Mouse (Mus musculus): ENCODE results near the gene Phf24. TPM values are rescaled to one million over a fixed set of nuclear protein-coding genes. Genes with fewer than 3 reads are reported as not detected.

Gene Phf24
- polyA plus RNA-seq, 1 experiment from 2014 or later, result 0.40 TPM

GRCm38 (mm10) chr4:42913391-42913790 lies 3.1 kb upstream of the Phf24 start:
- DNase-seq (no peak), ATAC-seq (ENCODE audit: low read depth) (no peak)
- H3K4me2 ChIP-seq, result no peak overlapping the region
- H3K9ac ChIP-seq, result no peak overlapping the region
- H3K27ac ChIP-seq, result no peak overlapping the region
- 29% methylated on average over 10 of the region's 10 CpGs for WGBS (ENCODE audit: insufficient replicate concordance)
- H3K4me3 ChIP-seq (replicated peaks), result no peak overlapping the region
- H3K9me3 ChIP-seq (replicated peaks), result no peaks in the 10 kb centered on the region
- H3K27me3 ChIP-seq, result peaks cover 72% of the 10 kb centered on the region
- no peaks in the 10 kb centered on the region for H3K36me3 ChIP-seq
- H3K4me1 ChIP-seq (replicated peaks), result peaks cover 9% of the 10 kb centered on the region

- DNase-seq, result no peak
- Histone ChIP-seq H3K27me3 (peaks cover 85% of the 10 kb centered on the region), H3K27ac (no peak overlapping the region), H3K4me3 (replicated peaks) (no peak overlapping the region), H3K36me3 (no peaks in the 10 kb centered on the region), H3K4me2 (no peak overlapping the region), H3K4me1 (replicated peaks) (peaks cover 9% of the 10 kb centered on the region), H3K9ac (no peak overlapping the region), H3K9me3 (replicated peaks) (no peaks in the 10 kb centered on the region)
- 67% methylated on average over 12 of the region's 12 CpGs for WGBS (ENCODE audit: insufficient replicate concordance)
- ATAC-seq (ENCODE audit: low read depth), result no peak
These were observed 1.1 kb upstream of the Phf24 start for GRCm38 (mm10) chr4:42915311-42915710.

GRCm38 (mm10) chr4:42915966-42916365 lies 494 bp upstream of the Phf24 start:
- WGBS (ENCODE audit: insufficient replicate concordance), result 75% methylated on average over 1 of the region's 1 CpGs
- ATAC-seq (ENCODE audit: low read depth) (no peak), DNase-seq (no peak)
- H3K27ac ChIP-seq, result no peak overlapping the region
- peaks cover 9% of the 10 kb centered on the region for H3K4me1 ChIP-seq (replicated peaks)
- no peaks in the 10 kb centered on the region for H3K9me3 ChIP-seq (replicated peaks)
- peaks cover 92% of the 10 kb centered on the region for H3K27me3 ChIP-seq
- H3K4me2 ChIP-seq, result no peak overlapping the region
- no peak overlapping the region for H3K4me3 ChIP-seq (replicated peaks)
- no peak overlapping the region for H3K9ac ChIP-seq
- H3K36me3 ChIP-seq, result no peaks in the 10 kb centered on the region

GRCm38 (mm10) chr4:42917402-42917774 lies 928 bp downstream of the Phf24 start:
- H3K4me1 ChIP-seq (replicated peaks), result peaks cover 9% of the 10 kb centered on the region
- H3K27me3 ChIP-seq, result peaks cover 96% of the 10 kb centered on the region
- no peak for ATAC-seq (ENCODE audit: low read depth)
- no peak overlapping the region for H3K27ac ChIP-seq
- peak overlapping the region; percentile 73 for H3K4me2 ChIP-seq
- WGBS (ENCODE audit: insufficient replicate concordance), result 3% methylated on average over 26 of the region's 26 CpGs
- no peak for DNase-seq
- H3K4me3 ChIP-seq (replicated peaks), result peak overlapping the region; percentile 57
- no peaks in the 10 kb centered on the region for H3K9me3 ChIP-seq (replicated peaks)
- peak overlapping the region; percentile 43; the same call in 1 of the 2 replicates for H3K9ac ChIP-seq
- no peaks in the 10 kb centered on the region for H3K36me3 ChIP-seq

- Histone ChIP-seq H3K36me3 (no peaks in the 10 kb centered on the region), H3K4me1 (replicated peaks) (peaks cover 9% of the 10 kb centered on the region), H3K9ac (no peak overlapping the region), H3K9me3 (replicated peaks) (no peaks in the 10 kb centered on the region), H3K27ac (no peak overlapping the region), H3K4me2 (no peak overlapping the region), H3K4me3 (replicated peaks) (no peak overlapping the region), H3K27me3 (peaks cover 92% of the 10 kb centered on the region)
- ATAC-seq (ENCODE audit: low read depth) (no peak), DNase-seq (no peak)
- WGBS (ENCODE audit: insufficient replicate concordance), result 65% methylated on average over 9 of the region's 9 CpGs
These were observed 4.3 kb downstream of the Phf24 start for GRCm38 (mm10) chr4:42920726-42921125.

GRCm38 (mm10) chr4:42921536-42921935 lies 5.1 kb downstream of the Phf24 start:
- Histone ChIP-seq H3K4me3 (replicated peaks) (no peak overlapping the region), H3K36me3 (no peaks in the 10 kb centered on the region), H3K4me2 (no peak overlapping the region), H3K9ac (no peak overlapping the region), H3K9me3 (replicated peaks) (no peaks in the 10 kb centered on the region), H3K27ac (no peak overlapping the region), H3K4me1 (replicated peaks) (peaks cover 8% of the 10 kb centered on the region), H3K27me3 (peaks cover 89% of the 10 kb centered on the region)
- no peak for ATAC-seq (ENCODE audit: low read depth)
- no peak for DNase-seq
- WGBS (ENCODE audit: insufficient replicate concordance), result 56% methylated on average over 2 of the region's 2 CpGs

GRCm38 (mm10) chr4:42922056-42922455 lies 5.6 kb downstream of the Phf24 start:
- Histone ChIP-seq H3K9me3 (replicated peaks) (no peaks in the 10 kb centered on the region), H3K27ac (no peak overlapping the region)
- DNase-seq, result no peak

GRCm38 (mm10) chr4:42922461-42922860 lies 6.0 kb downstream of the Phf24 start:
- Histone ChIP-seq H3K4me2 (no peak overlapping the region), H3K27ac (no peak overlapping the region), H3K36me3 (no peaks in the 10 kb centered on the region), H3K27me3 (peaks cover 83% of the 10 kb centered on the region), H3K4me3 (replicated peaks) (no peak overlapping the region), H3K4me1 (replicated peaks) (peaks cover under 1% of the 10 kb centered on the region; the same call in 1 of the 2 replicates), H3K9ac (no peak overlapping the region), H3K9me3 (replicated peaks) (no peaks in the 10 kb centered on the region)
- no peak for ATAC-seq (ENCODE audit: low read depth)
- no peak for DNase-seq
- 69% methylated on average over 8 of the region's 8 CpGs for WGBS (ENCODE audit: insufficient replicate concordance)

More at GRCm38 (mm10) chr4:42922056-42922455, 5.6 kb downstream of the Phf24 start:
- H3K9ac ChIP-seq, result no peak overlapping the region
- 56% methylated on average over 6 of the region's 6 CpGs for WGBS (ENCODE audit: insufficient replicate concordance)
- no peak overlapping the region for H3K4me3 ChIP-seq (replicated peaks)
- H3K27me3 ChIP-seq, result peaks cover 87% of the 10 kb centered on the region
- no peak for ATAC-seq (ENCODE audit: low read depth)
- H3K4me1 ChIP-seq (replicated peaks), result peaks cover 5% of the 10 kb centered on the region; the same call in 1 of the 2 replicates
- no peak overlapping the region for H3K4me2 ChIP-seq
- H3K36me3 ChIP-seq, result no peaks in the 10 kb centered on the region

GRCm38 (mm10) chr4:42924095-42924710 lies 7.7 kb downstream of the Phf24 start:
- DNase-seq (no peak), ATAC-seq (ENCODE audit: low read depth) (no peak)
- Histone ChIP-seq H3K4me2 (no peak overlapping the region), H3K9me3 (replicated peaks) (no peaks in the 10 kb centered on the region), H3K27me3 (peaks cover 68% of the 10 kb centered on the region), H3K36me3 (no peaks in the 10 kb centered on the region), H3K4me3 (replicated peaks) (no peak overlapping the region), H3K4me1 (replicated peaks) (no peaks in the 10 kb centered on the region), H3K27ac (no peak overlapping the region), H3K9ac (no peak overlapping the region)
- 70% methylated on average over 13 of the region's 13 CpGs for WGBS (ENCODE audit: insufficient replicate concordance)

GRCm38 (mm10) chr4:42928209-42928608 lies 11.7 kb downstream of the Phf24 start:
- peaks cover 38% of the 10 kb centered on the region for H3K27me3 ChIP-seq
- no peaks in the 10 kb centered on the region for H3K9me3 ChIP-seq (replicated peaks)
- no peak overlapping the region for H3K4me2 ChIP-seq
- no peak overlapping the region for H3K9ac ChIP-seq
- H3K27ac ChIP-seq, result no peak overlapping the region
- H3K4me1 ChIP-seq (replicated peaks), result no peaks in the 10 kb centered on the region
- ATAC-seq (ENCODE audit: low read depth) (no peak), DNase-seq (no peak)
- no peaks in the 10 kb centered on the region for H3K36me3 ChIP-seq
- H3K4me3 ChIP-seq (replicated peaks), result no peak overlapping the region
- WGBS (ENCODE audit: insufficient replicate concordance), result 62% methylated on average over 5 of the region's 5 CpGs

GRCm38 (mm10) chr4:42928952-42929351 lies 12.5 kb downstream of the Phf24 start:
- Histone ChIP-seq H3K4me3 (replicated peaks) (no peak overlapping the region), H3K4me1 (replicated peaks) (peaks cover 4% of the 10 kb centered on the region; the same call in 1 of the 2 replicates), H3K27me3 (peaks cover 41% of the 10 kb centered on the region), H3K9me3 (replicated peaks) (no peaks in the 10 kb centered on the region), H3K9ac (no peak overlapping the region), H3K4me2 (no peak overlapping the region), H3K36me3 (no peaks in the 10 kb centered on the region), H3K27ac (no peak overlapping the region)
- ATAC-seq (ENCODE audit: low read depth) (no peak), DNase-seq (no peak)
- 79% methylated on average over 9 of the region's 9 CpGs for WGBS (ENCODE audit: insufficient replicate concordance)
